Mouse (Mus musculus): ENCODE data around the gene Nanp. TPM values are rescaled to one million over a fixed set of nuclear protein-coding genes. Genes with fewer than 3 reads are reported as not detected.

Gene Nanp
- total RNA-seq, 4 experiments from 2014 or later, result 23.4 to 27.2 (median 26.3) TPM

GRCm38 (mm10) chr2:150999021-150999420 is 40.2 kb downstream of the Nanp start:
- no peak for DNase-seq (ENCODE audit: low spot score in 2 of 2)

- peak in 1 of 2 experiments; percentile 28 for DNase-seq (ENCODE audit: low spot score in 2 of 2)
These were observed 41.6 kb downstream of the Nanp start for GRCm38 (mm10) chr2:150997618-150998017.

- DNase-seq (ENCODE audit: low spot score in 2 of 2), result no peak
These were observed 43.9 kb downstream of the Nanp start for GRCm38 (mm10) chr2:150995324-150995723.

GRCm38 (mm10) chr2:150991050-150991449 is 48.1 kb downstream of the Nanp start:
- no peak for DNase-seq (ENCODE audit: low spot score in 2 of 2)

- no peak for DNase-seq (ENCODE audit: low spot score in 2 of 2)
These were observed 48.7 kb downstream of the Nanp start for GRCm38 (mm10) chr2:150990506-150990905.

- no peak for DNase-seq (ENCODE audit: low spot score in 2 of 2)
These were observed 53.8 kb downstream of the Nanp start for GRCm38 (mm10) chr2:150985359-150985758.

GRCm38 (mm10) chr2:150982051-150982450 is 57.1 kb downstream of the Nanp start:
- no peak for DNase-seq (ENCODE audit: low spot score in 2 of 2)

- DNase-seq (ENCODE audit: low spot score in 2 of 2), result no peak
These were observed 57.7 kb downstream of the Nanp start for GRCm38 (mm10) chr2:150981524-150981923.

- DNase-seq (ENCODE audit: low spot score in 2 of 2), result no peak
These were observed 59.2 kb downstream of the Nanp start for GRCm38 (mm10) chr2:150979861-150980620.

Other genes starting within 250 kb of the Nanp start
- 100 to 1,000 TPM; 309 to 333 (median 321) TPM for gene Abhd12, start 134.7 kb downstream of the Nanp start, total RNA-seq (2022)
- 1 to 10 TPM; 1.6 to 2.2 (median 1.9) TPM for gene Gins1, start 134.0 kb downstream of the Nanp start, total RNA-seq (2022)
- gene Ninl, start within 50 bp of the Nanp start, total RNA-seq (2022), result 10 to 100 TPM in 1 of 4 experiments, 1 to 10 TPM in 3; 5.8 to 10.5 (median 7.6) TPM
- not detected for gene Gm14151, start 53.0 kb upstream of the Nanp start, total RNA-seq (2022)
- gene Gm14147, start 58.8 kb upstream of the Nanp start, total RNA-seq (2022), result not detected